Mouse (Mus musculus) bone marrow macrophage, adult 2 months (primary cell): ENCODE results near the gene Fam71b.

ENCODE experiments used
- CTCF ChIP-seq: IDR thresholded peaks from 2 replicates; pipeline ENCODE4 v1.5.1; 2012; ENCODE audit warnings: low read depth, mild to moderate bottlenecking, low read length, moderate library complexity
- POLR2A ChIP-seq: IDR thresholded peaks from 2 replicates; pipeline ENCODE4 v1.6.1; 2012; ENCODE audit warnings: mild to moderate bottlenecking, low read depth, low read length, borderline replicate concordance

DNA sequence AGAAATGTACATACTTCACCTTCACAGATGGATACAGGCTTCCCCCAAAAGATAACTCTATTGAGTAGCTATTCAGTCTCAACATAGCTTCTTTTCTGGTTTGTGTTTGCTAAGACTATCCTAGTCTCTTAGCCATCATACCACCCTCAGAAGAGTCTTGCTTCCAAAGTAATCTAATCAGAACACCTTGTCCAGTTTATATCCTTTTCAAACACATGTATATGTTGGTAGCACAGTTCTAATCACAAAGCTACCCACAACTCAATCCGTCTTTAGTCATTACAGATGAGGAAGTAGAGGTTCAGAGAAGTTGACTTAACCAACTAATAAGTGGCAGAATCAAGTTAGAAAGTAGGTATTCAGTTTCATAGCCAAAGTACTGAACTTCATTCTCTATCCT is 45.4 kb downstream of the Fam71b start:
- TF ChIP-seq CTCF: no peak
- TF ChIP-seq POLR2A: no peak
